Mouse (Mus musculus): Measurements from ENCODE around the gene Pbx3.

The Pbx3 gene

DNA sequence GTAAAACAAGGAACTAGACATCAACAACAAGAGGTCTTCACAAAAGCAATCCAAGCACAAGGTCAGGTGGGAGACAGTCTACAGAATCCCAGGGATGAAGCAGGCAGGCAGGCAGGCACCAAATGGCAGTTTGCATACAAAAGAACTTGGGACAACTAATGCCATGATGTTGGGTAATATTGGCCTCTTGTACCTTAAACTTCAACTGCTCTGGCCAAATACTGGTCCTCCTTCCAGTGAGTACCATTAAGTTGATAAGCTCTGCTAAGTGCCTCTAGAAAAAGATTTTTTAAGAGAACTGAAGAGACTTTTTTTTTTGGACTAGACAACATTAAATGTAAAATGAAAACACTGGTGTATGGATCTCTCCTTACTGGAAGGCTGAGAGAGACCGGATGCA is 83.2 kb downstream of the Pbx3 start:
- no peak for DNase-seq (ENCODE audit: low spot score)

DNA sequence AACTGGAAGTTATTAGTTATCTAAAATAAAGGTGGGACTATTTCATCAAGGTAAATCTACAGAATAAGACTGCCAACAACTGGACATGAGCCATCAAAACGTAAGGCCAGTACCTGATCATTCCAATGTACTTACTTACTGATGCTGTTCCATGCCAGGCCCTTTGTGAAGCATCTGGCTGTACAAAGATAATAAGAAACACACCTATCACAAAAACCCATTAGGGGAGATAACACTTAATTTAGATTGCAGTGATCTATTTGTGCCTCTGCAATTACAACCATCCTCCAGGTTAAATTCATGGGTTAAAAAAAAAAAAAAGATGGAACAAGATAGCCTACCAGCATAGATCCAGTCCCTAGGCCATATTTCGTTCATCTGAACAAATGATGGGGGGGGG is 88.7 kb downstream of the Pbx3 start:
- no peak for DNase-seq (ENCODE audit: low spot score)

DNA sequence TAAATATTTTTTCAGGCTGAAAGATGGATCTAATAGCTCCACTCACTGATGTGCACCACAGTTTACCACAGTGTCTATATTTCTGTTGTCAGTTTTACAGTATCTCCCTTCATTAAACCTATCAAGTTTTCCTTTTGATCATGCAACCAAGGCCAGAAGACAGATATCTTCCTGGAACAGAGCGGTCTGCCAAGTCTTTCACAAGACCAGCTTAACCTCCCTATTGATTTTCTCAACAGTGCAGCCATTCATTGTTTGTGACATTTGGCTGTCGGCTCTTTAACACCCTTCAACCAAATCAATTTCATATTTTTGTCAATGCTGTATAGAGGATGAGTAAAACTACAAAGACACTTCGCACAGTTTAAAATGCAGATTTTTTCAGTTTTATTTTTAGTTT is 91.9 kb downstream of the Pbx3 start:
- DNase-seq (ENCODE audit: low spot score): no peak

DNA sequence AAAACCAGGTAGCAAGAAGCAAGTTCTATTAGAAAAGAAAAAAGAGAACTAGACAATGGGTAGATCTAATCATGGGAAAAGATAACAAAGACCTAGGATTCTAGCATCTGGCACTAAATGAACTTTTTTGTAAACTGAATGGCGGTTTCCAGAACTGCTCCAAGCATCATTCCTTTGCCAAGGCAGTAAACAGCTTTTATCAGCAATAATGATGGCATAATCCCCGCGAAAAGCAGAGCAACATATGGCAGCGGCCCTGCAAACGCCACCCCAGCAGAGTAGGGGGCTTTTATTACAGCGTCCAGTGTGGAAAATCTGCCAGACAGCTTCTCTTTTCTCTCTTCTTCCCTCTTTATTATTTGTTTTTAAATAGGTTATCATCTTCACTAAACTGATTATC is 93.2 kb downstream of the Pbx3 start:
- no peak for DNase-seq (ENCODE audit: low spot score)

DNA sequence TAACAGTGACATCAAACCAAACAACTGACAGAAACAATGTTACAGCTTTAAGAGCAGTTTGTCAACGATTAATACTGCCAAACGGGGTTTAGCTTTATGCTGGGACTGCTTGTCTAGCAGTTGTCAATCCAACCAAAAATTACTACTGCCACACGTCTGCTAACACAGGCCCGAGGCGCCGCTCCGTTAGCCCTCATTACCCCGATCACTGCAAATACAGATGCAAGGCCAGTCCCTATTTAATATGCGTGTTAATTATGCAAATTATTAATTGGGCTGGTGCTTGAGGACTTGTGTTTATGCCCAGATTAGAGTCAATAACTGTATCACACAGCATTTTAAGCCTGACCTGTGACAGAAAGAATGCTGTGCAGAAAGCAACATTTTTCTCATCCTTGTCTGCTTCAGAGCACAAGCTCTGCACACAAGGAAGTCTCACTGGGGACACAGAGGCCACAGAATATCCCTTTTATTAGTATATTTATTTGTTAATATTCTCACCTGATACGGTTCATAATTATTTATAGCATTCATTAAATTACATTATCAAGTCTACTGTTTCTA is 97.2 kb downstream of the Pbx3 start:
- DNase-seq (ENCODE audit: low spot score): no peak

DNA sequence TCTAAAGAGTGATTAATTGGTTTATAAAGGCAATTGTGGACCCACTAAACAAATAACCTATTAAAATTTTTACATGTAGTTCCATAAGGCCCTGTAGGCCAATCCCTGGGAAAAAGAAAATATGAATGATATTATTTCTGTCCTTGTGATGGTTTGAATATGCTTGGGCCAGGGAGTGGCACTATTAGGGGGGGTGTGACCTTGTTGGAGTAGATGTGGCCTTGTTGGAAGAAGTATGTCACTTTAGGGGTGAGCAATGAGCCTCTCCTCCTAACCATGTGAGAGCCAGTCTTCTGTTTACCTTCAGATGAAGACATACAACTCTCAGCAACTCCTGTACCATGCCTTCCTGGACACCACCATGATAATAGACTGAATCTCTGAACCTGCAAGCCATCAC is 110.9 kb downstream of the Pbx3 start:
- no peak for DNase-seq (ENCODE audit: low spot score)

DNA sequence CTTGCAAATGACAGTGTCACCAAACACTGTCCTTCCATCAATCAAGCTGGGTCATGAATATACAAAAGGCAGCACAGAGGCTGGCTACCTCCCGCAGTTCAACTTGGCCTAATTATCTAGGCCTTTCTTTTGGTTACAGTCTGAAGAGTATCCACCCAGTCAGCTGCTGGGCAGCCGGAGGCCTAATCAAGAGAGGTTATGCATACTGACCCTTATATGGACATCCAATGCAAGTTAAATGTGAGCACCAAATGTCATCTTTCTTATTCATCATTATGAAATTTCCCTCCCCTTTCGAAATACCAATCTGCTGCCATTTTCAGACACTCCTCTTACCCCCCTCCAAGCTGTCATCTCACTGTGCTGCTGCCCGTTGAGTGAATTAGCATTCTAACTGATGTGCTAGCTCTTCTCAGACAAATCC is 112.3 kb downstream of the Pbx3 start:
- no peak for DNase-seq (ENCODE audit: low spot score)

DNA sequence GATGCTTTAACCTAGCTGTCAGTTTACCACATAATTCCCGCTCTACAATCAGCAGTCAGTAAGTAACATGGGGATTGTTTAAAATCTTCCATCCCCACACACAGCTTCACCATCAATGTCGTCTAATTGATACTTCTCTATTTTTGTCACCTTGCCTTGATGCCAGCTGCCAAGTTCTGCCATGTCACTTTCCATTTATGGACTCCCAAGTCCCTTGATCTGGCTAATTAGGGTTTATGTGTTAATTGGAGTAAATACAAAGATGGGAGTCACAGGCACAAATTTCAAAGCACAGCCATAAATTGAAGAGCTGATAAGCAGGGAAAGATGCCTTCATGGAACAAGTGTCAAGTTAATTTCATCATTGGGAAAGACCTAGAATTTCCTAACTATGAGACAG is 114.7 kb downstream of the Pbx3 start:
- DNase-seq (ENCODE audit: low spot score): no peak

DNA sequence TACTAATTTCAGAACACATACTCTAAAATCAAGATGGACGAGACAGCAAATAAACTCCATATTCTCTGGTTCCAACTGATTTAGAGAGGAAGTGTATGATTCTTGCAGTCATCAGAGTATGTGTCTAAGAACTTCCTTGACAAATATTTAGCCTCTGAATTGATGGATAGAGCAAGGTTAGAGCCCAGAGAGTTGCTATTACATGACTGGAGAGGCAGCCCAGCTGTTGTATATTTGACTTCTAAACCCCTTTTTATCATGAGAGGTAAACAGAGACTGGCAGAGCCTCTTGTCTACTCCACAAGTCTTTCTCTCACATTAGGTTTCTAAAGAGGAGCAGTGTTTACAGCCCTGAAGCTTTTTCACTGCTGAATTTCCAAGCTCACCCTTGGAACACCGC is 115.3 kb downstream of the Pbx3 start:
- no peak for DNase-seq (ENCODE audit: low spot score)

DNA sequence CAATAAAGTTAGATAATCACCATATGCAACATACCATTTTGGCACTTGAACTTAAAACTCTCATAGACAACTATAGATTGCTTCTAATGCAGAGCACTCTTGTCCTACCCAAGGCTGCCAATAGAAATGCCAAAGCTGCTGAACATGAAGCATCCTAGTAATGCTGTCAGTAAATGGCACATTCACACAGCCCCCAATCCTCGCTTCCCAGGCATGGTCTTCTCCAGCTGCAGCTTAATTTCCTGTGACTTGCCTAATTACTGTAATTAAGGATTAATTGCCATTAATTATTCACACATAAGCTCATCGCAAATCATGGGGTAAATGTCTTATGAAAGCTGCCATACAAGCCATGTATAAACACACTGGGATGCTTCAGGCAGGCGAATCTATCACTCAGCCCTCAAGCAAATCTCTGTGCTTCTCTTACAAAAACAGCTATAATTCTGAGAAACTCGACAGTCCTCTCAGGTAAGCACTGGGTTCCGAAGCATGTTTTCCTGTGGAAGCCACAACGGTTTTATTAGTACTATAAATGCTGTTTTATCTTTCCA is 116.9 kb downstream of the Pbx3 start:
- no peak for DNase-seq (ENCODE audit: low spot score)

DNA sequence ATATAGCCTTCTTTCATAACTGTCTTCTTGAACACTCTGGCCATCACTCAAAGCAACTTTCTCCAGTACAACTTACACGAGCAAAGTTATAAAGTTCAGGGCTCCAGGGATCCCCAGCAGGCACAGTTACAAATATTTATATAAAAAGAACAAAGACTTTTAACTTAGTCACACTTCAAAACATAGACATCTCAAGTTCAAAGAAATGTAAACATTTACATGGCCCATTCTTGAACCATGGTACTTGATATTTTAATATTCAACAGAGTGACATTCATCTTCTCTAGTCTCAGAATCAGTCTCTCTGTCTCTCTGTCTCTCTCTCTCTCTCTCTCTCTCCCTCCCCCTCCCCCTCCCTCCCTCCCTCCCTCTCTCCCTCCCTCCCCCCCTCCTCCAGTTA is 119.3 kb downstream of the Pbx3 start:
- no peak for DNase-seq (ENCODE audit: low spot score)

DNA sequence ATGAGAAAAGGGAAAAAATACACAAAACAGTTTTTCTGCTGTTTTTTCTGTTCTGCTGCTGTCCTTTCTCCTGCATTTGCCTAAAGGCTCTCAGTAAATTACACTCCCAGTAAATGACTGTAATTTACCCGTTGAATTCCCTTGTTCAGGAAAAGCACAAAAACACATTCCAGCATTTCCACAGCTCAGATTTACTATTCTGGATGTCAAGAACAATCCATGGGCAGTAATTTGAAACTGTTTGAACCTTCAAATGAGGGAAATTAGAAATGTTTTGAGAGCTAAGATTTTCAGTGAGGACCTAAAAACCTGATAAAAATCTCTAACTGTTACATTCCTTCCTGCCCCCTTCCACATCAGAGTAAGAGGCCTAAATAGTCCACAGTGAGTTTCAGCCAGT is 119.8 kb downstream of the Pbx3 start:
- no peak for DNase-seq (ENCODE audit: low spot score)

DNA sequence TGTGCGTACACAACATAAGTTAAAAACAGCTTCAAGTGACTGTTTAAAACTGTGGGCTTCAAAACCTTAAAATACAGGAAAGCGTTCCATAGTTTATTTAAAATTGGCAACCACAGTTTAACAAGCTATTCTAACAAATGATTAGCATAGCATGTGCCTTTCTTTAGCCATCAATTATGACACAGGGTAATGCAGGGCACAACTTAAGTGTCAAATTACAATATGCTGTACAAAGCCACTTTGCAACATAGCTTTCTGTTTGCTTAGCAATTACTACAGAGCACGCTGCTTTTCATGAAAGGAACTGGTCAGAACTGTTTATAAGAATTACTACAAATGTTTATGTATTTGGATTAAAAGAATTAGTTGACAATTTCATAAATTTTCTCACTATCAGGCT is 120.7 kb downstream of the Pbx3 start:
- DNase-seq (ENCODE audit: low spot score): no peak

DNA sequence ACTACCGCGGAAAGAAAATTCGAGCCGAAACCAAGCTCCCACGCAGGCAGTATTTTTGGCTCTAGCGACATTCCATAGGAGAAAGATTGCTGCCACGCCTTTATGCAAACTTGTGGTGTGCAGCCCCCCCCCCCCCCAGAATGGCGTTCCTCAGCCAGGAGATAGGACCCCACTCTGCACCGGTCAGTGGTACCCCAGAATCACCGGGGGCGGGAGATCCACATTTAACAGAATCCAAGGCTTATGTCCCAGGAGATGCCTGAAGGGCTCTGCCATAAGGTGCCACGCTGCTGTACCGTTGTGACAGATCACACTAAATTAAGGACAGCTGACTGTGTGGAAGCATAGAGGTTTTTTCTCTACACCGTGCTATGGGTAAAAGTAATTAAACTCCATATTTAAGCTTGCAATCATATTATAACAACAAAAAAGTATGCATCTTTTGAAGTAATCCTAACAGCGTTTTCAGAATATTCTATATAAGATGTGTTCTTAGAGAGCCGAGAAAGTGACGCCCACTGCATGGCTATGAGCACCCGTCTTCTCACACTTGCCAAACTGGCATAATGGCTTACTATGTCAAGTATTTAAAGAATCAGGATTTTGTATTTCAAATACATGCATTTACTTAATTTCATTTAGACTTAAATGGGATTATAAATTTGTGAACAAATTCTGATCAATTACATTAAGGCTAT is 122.8 kb downstream of the Pbx3 start:
- no peak for DNase-seq (ENCODE audit: low spot score)

DNA sequence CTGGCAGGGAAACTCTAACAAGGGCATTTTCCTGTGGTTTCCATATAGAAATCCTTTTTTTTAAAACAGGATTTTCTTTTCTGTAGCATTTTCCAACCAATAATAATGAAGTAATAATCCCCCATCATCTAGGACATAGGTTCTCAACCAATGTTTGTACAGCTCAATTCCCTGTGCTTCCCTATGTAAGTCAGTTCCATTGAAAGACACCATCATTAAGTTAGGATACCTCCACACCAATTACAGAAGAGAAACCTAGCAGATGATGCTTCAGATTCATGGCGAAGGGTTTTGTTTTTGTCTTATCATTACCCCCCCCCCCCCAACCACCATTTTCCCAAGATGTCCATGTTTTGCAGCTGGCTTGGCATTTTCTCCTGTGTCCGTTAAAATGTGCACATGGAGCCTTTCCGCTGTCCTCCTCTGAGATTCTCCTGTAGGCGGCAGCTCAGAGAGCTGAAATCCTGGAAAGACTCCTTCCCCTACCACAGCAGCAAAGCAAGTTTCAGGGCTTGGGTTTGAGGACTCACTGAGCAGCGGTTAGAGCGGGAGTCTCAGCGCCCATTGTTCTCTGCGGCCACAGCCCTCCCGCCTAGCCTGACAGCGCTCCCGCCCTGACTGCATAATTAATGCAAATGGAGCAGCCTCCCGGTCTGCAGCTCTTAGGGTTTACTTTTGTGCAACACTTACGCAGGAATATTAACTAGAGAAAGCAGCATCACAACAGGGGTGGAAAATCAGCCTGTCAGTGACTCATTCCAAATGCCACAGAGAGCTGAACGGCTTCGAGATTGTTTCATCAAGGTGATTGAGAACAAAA is 123.6 kb downstream of the Pbx3 start:
- peak; percentile 78 for DNase-seq (ENCODE audit: low spot score)

DNA sequence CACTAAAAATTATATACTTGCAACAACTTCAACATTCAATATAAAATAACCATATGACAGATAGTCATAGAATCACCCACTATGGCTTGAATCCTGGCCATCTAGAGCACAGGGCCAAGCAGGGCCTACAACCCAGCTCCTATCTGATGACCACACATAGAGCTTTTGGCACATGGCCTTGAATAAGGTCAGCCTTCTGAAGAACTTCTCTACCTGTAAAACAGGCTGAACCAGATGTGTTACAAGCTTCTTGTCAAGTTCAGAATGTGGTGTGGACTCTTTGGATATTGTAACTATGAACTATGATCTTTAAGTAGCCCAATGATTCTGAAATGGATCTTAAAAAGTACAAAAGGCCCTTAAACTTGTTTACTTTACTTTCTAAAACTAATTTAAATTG is 132.1 kb downstream of the Pbx3 start:
- no peak for DNase-seq (ENCODE audit: low spot score)

DNA sequence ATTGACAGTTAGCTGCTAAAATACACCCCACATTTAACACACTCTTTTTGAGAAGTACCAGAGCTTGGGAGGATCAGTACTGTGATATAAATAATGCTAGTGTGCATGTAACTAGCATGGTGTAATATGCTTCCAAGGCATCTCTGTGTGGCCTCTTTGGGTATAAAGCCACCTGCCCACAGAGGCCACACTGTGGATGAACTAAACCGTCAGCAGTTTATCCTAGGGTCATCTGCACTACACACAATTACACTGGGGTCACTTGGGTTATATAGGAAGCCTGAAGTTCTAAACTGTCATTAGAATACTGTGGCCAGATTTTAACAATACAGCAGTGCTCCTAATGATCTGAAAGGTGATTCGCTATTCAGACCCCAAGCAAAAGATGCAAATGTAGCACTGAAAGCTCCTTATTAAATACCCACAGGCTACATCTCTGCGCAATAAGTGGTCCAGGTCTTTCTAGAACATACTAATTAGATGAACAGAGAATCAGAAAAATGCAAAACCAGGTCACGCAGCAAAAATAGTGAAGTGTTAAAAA is 133.6 kb downstream of the Pbx3 start:
- DNase-seq (ENCODE audit: low spot score): no peak

DNA sequence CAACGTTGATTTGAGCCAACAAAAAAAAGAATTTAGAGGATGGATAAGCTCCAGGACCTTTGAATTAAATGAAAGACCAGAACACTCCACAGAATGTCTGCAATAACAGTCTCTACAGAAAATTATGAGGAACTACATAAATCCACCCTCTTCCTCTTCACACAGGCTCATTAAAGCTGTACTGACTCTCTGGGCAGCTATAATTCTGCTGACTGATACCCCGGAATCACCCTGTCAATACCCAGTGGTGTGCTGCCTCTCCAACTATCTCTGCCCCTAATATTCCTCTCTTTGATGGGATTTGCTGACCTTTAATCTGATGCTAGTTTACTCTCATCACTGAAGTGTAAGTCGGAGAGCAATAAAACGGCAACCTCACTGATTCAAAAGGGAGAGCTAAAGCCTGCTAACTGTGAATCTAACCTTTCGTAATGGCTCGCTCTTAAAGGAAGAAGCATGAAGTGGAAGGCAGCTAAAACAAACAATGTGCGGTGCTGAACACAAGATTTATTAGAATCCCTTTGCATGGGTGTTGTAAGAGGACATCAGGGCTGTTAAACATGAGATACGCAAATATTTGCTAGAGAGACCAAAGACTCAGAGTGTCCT is 137.4 kb downstream of the Pbx3 start:
- DNase-seq (ENCODE audit: low spot score): no peak

DNA sequence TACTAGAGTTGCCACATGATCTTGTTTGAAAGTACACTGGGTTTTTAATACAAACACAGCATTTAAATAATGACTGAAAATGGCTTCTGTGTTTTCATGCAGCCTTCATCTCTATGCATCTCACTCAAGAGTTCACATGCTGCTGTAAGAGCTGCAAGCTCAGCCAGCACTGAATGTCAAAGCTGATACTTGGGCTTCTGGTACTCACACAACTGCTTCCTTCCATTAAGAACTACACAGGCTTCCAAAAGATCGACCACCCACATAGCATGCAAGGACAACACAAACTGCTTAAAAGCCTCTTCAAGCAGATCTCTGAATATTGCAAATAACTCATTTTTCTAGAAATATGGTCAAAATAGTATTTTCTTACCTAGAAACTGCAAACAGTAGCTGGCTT is 138.7 kb downstream of the Pbx3 start:
- DNase-seq (ENCODE audit: low spot score): no peak

DNA sequence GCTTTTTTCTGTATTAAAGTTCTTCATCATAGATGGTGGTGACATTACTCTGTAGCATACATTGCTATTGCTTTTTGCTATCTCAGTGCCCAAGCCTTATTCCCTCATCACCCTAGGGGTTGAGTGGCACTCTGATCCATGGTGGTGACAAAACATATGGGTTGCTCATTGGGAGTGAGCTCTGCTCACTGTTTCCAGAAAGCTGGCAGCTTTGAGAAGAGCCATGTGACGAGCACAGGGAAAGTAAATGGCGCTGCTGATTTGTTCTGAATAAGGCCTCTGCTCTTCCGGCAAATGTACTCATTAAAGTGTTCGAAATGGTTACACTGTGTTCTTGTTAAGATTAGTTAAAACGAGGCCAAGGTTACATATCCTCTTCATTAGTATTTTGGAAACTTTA is 139.7 kb downstream of the Pbx3 start:
- DNase-seq (ENCODE audit: low spot score): no peak

DNA sequence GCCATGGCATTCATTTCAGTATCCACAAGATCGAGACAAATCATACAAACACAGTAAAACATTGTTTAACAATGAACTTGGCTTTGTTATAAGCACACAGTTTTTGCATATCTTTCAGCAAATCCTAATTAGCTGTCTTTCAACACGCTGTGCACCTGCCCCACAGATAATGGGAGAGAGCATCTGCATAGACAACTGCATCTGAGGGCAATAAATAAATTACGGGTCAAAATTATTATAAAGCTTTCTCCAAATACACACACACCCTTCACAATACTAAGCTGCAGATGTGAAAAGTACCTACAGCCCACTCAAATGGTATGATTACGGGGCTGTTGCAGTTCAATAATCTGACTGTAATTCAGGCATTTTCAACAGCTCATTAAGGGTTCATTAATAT is 145.3 kb downstream of the Pbx3 start:
- DNase-seq (ENCODE audit: low spot score): no peak

DNA sequence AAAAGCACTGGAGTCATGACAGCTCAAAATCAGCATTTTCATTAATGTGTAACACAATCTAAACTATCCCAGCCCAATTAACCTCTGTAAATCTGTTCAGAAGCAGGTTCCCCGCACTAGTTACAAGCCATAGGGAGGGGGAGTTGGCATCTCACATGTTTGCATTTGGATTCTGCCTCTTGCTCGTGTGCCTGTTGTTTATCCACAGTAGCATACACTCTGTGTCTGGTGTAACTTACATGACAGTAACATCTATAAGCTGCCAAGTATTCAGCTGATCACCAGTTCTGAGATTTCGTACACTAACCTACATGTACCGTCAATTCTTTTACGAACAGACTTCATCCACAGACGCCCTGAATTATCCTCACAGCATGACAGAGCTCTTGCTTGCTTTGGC is 147.5 kb downstream of the Pbx3 start:
- no peak for DNase-seq (ENCODE audit: low spot score)

DNA sequence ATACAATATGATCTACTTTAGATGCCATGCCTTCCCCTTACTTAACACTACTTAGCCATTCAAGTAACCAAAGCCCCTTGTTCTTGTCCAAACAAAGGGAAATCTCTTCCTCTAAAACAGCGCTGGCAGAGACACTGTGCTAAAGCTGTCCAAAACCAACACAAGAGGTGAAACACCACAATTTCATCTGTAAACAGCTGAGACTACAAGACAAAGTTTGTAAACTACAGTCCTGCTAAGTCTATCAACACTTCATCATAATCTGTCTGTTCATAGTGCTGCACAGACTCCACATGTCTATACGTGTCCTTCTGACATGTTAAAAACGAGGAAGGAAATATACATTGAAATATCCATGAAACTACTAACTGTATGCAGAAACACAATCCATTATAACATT is 151.5 kb downstream of the Pbx3 start:
- no peak for DNase-seq (ENCODE audit: low spot score)
